Mouse (Mus musculus) right cerebral cortex, postnatal 25 days (tissue): ENCODE results near the gene Ibtk.
A peak's percentile ranks its signal among the peaks of the same experiment; 100 is the strongest.
"Not testable (repeated sequence)": the region's sequence is repeated elsewhere in the genome, so short reads cannot be mapped to it uniquely, and the experiment has no call there.

Experiments
- DNase-seq: peaks from one replicate; pipeline ENCODE4 v3.0.0; 2022

The Ibtk gene

DNA sequence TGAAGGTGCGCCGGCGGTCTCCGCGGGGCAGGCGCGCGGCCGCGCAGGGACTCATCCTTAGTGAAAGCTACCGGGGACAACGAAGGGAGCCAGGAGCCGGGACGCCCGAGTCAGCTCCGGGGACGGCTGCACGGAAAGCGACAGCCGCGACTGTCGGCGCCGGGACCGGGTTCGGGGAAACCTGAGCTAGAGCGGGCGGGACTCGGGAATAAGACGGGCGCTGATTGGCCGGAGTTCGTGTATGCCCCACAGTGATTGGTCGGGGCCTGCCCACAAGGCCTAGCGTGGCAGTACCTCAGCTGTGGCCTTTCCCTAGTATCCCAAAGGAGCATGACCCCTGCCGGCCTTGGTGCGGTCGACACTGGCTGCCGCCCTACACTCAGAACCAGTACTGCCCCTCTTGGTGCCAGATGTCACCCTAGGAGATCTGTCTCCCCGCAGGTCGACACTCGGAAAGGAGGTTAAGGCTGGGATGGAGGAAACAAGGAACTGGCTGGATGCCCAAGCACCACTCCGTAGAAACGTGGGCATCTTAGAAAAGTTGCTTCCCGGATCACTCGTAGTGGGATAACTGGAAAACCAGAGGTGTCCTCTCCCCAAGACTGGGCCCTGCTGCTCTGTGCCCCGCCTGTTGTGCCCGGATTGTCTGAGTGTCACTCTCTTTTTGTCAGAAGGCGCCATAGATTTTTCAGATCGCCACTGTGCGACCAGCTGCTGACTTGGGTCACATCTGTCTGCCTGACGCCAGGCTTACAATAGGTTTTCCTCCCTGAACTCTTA is at the start of gene Ibtk:
TSS of gene Ibtk (minus strand) at position 193 of the 780 bp plus-strand sequence.
- peak; percentile 98 for DNase-seq

DNA sequence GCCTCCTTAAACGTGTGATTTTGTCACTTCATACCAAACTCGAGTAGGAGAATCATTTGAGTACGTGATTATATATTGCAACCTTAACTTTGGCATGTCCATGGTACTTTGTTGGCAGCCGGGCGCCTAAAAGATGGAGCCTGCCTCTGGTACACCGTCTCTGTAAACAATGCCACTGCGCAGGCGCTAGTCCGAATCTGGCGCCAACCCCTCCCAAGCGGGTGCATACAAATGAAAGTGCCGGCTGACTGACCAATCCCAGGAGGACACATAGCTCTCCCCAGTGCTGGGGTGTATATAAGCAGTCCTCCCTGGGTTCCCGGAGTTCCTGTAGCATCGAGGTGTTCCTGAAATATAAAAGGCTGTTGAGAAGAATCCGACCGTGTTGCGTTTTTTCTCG is 42.4 kb upstream of the Ibtk start:
- DNase-seq, result not testable (repeated sequence)

DNA sequence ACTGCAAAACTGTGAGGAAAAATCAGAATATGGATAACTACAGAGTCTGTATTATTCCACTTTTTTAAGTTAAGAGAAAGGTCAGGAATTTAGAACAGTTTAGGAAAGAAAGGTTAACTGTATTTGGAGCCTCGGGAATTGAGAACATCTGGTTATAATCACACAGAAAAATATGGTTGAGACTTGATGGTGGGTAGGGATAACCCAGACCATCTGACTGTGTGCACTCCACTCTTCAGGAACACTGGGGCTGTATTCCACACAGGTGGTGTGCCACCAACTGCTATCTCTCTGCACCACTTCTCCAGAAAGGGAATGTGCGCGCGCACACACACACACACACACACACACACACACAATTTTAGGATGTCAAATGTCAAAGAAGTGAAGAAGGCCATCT is 31.1 kb upstream of the Ibtk start:
- no peak for DNase-seq

DNA sequence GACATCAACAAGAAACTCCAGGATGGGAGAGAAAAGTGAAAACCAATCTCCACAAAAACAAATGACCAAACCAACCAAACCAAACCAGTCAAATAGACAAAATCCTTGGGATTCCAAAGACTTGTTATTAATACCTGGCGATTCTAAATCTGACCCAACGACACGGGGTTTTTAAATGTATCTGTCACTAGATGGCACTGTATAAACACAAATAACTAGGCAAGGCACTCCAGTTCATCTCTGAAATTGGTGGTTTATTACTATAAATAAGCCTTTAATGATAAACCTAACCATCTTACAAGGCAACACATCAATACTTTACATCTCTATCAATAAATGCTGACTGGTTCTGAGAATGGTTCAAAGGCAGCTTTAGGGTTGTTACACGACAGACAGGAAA is 30.3 kb upstream of the Ibtk start:
- no peak for DNase-seq

DNA sequence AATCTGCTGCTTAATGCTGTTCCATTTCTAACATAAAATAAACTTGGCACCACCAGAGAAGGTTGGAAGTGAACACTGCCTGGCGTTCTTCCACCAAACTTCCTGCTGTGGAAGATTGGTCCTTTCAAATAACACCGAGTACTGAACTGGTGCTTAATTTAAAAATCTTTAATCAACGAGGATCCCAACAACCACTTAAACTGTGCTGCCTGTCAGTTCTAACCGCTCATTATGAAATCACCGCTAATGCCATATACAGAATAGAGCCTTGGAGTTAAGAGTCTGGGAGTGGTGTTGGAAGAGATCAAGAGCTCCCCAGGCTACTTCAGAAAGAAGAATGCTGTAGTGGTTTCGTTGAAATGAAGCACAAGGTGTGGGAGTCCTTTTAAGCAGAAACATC is 28.4 kb upstream of the Ibtk start:
- peak; percentile 7 for DNase-seq

DNA sequence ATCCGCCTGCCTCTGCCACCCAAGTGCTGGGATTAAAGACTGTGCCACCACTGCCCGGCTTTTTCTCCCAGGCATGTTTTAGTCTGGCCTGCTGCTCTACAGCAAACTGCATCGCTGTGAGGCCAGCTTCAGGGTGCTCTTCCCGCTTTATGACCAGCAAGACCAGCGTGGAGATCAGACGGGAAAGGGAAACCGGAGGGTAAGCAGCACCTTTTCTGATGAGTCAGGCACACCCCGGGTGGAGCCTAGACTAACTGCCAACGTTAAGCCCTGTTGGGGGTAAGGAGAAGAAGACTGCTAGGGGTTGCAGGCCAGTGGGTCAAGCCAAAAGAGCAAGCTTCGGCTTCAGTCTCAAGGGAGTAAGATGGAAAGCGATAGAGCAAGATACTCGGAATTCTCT is 23.1 kb upstream of the Ibtk start:
- DNase-seq, result no peak

DNA sequence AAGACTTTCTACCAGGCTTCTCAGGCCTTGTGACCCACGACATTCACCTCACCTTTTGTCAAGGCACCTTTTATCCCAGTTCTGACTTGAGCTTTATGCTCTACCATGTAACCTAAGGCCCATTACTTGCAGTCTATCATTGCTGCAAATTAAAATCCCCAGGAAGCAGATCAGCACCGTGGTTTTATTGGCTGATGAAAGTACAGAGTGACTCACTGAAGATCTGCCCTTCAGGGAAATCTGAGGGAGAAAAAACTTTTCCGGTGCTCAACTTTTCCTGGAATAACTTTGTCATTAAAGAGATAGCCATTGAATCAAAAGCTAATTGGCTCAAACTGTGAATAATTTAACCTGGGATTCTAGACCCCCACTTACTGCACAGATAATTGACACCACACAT is 22.3 kb upstream of the Ibtk start:
- DNase-seq, result no peak

DNA sequence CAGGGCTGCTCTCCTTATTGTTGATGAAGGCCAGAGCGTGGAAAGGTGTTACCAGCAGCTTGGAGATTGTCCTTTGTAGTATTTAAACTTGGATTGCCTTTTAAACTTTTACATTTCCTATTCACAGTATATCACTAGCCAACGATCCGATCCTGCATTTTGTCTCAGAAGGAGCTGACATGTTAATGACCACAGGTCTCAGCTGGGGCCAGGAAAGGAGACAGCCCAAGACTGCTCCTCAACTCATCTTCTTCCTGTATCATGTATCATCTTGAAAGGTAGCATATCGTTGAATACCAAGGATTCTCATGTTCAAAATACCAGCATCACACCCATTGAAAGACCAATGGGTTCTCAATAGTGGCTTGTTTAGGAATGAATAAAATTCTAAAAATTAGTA is 21.2 kb upstream of the Ibtk start:
- no peak for DNase-seq

DNA sequence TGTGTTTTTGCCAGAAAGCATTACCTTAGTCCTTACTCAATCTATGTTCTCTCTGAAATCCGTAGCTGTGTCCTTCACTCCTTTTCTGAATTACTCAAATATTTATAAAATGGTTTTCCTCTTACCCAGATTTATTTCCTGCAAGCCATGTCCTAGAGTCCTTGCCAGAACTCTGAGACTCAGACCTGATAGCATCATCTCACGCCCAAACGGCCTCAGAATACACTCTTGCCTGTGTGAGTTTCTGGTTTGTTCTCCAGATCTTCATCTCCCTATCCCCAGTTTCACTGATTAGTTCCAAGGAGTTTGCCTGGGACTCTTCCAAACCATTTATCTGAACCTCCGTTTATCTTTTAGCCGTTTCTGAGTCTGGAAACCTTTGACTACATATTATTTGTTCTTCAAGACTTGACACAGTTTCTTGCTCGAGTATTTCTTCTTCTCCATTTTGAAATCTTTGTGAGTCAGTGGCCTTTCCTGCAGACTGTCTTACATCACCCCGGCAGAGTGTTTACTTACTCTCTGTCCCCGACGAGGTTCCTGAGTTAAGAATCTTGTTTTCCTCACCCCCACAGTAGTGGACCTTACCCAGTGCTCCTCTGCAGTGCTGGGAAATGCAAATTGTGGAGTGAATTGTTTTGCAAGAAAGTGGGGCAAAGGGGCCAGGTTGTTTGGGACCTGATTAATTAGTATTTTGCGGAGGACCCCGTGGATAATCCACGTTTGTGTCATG is 20.1 kb upstream of the Ibtk start:
- no peak for DNase-seq

DNA sequence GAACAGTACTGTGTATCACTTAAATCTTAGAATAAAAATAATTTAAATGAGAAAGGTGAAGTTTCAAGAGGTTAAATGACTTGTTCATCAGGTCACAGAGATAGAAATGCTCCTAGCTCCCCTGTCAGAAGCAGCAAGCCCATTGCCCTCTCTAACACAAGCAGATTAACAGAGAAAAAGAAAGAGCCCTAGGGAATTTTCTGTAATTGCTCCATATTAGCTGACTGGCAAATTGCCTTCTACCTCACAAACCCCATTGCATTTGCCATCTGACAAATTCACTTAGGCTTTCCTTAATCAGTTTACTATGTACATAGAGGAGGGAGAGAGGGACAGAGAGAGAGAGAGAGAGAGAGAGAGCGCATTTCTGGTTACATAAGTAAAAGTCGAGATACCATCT is 18.1 kb upstream of the Ibtk start:
- no peak for DNase-seq

DNA sequence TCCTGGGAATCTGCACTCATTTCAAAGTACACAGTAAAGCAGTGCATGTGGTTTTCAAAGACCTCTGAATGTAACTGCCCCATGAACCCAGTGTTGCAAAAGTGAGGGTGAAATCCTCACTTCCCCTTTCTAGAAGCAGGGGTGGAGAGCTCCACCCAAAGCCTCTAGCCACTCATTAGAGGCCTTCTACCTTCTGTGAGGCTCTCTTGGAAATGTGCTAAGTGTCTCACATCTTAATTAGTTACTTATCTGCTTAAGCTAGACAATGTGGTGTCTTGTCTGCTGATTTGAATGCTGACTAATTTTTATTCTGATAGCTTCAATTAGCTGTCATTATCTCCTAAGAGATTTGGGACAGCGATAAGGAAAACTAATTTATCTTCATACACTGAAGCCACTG is 13.3 kb upstream of the Ibtk start:
- no peak for DNase-seq

DNA sequence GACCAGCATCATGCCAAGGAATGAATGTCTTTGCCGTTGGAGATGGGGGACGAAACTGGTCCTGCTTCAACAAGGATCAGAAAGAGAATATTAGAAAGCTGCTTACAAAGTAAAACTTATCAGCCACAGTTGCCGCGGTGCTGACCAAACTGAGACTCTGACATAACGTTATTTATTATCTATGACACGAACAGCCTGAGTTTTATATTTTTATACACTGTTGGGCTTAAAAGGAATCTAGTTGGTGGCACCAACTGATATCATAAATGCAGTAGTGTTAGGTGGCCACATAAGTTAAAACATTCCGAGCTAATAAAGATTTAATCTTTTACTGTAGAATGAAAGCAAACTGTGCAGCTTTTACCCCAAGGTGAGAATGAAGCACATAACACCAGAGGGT is 1.7 kb upstream of the Ibtk start:
- DNase-seq, result no peak

DNA sequence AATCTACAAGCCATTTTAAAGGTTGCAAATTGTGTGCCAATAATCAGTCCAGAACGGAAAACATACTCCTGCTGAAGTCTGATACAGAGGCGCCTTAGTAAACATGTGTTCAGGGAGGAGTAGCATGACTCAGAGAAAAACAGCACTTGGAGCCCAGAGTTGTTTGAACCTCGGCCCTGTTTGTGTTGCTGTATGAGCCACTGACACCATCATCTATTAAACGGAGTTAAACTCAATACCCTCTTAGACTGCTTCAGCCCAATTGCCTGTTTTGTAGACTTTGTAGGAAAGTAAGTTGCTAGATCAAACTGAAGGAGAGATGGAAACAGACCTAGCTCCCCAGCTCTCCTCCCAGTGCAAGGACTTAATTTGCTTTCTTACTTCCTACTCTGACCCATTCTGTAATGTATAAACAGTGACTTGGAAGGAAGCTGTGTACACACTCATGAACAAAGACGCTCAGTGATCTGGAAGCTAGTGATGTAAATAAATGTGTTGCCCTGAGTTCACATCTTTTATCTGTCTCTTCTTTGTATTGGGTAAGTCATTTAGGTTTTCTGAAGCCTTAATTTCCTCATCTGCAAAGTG is 882 bp upstream of the Ibtk start:
- no peak for DNase-seq

DNA sequence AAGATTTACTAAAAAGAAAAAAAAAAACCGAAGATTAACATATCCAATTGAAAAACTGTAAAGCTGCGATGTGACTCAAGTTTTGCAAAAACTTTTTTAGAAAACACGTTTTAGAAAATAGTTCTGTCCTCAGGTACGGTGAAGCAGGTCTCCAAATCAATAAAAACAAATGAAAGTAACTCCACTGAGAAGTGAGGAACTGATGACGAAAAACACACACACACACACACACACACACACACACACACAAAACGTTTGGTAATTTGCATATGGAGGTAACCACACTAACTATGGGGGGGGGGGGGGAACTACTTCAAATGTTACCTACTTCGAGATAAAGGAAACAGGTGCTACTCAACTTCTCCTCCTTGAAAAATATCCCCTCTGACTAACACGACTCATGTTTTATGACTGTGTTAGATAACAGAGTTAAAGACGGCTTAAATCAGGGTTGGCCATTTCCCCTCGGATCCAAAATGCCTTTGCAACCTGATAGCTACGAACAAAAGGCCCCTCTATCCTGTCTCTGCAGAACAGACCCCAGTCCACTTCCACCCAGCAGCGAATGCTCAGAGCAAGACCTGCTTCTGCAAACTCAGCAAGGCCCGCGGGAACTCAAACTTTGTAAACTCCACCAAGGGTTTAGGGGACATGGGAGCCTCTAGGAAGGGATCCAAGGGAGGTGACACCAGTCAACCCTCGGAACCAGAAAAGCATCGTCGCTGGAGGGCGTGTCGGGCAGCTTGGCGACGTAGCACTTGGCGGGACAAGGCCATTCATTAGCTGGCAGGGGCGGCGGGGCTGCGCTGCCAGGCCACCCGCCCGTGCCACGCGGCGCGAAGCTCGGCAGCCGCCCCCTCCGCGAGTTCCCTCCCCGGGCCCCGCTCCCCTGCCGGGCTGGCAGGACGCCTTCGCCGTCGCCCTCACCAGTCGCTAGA is 661 bp downstream of the Ibtk start:
- DNase-seq, result no peak

DNA sequence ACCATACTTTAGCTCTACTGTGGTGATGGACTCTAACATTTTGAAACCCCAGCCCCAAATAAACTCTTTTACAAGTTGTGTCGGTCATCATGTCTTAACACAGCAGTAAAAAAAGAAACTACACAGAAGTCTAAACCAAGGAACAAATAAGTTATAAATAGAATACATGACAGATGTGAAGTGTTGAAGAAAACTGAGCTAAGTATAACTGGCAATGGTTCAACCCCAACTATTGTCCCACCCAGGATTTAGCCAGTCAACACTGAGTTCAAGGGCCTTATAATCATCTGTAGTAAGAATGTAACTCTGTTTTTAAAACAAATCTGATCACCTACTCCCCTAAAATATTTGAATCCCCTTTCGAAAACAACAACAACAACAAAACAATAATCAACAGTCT is 3.6 kb downstream of the Ibtk start:
- no peak for DNase-seq

DNA sequence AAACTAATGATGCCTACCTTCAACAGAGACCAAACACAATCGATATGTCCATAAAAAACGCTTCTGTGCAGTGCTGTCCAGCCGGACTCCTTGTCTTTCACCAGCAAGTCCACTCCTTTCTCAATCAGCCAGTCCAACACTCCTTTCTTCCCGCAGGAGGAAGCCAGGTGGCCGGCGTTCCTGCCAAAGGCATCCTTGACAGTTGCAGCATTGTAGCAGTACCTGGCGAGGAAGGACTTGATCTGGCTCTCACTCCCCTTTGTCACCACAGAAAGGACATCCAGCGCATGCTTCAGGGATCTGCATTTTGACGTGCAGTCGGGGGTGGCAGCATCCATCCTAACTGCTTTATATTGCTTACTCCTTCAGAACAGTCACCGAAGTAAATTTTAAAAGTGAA is 5.8 kb downstream of the Ibtk start:
- no peak for DNase-seq

DNA sequence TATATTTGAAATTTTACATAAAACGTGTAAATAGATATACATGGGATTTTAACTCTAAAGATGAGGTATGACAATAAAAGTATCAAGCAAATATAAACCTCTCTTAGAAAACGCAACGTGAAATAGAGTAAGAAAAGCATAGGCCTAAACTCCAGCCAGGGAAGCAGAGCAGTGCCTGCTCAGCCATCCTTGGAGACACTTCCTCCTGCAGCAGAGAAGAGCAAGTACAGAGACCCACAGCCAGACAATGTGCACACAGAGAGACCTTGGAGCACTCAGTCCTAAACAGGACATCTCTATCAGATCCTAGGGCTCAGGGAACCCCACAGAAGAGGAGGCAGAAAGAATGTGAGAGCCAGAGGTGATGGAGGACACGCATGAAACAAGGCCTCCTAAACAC is 7.0 kb downstream of the Ibtk start:
- DNase-seq, result no peak

DNA sequence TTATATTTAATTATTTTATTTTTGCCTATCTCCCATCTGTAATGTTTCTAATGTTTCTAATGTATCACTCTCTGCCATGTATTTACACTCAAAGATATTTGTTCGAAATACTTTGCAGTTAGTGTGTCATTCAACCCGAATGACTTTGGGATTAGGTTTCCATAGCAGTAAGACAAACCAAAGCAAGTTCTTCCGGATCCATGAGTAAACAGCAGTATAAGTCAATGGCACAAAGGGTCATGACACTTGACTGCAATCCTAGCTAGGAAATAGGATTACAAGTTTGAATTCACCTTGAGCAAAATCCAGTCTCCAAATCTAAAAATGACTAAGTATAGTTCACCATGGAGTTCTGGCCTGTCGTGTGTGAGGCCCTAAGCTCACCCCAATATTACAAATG is 9.9 kb downstream of the Ibtk start:
- no peak for DNase-seq

DNA sequence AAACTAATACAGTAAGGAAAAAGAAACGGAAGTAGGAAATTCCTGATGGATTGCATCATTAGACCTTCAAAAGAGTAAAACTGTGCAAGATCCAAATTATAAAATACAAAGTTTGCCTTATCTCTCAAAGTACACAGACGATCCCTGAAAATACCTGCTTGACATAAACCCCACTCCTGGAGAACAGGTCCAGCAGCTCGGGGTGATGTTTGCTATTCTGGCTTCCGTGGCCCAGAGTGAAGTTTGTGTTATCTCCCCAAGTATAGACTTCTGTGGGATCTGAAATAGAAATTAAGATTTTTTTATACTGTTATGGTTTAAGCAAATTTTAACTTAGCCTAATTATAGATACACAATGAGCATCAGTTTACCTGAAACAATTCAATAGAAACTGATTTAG is 14.3 kb downstream of the Ibtk start:
- no peak for DNase-seq

DNA sequence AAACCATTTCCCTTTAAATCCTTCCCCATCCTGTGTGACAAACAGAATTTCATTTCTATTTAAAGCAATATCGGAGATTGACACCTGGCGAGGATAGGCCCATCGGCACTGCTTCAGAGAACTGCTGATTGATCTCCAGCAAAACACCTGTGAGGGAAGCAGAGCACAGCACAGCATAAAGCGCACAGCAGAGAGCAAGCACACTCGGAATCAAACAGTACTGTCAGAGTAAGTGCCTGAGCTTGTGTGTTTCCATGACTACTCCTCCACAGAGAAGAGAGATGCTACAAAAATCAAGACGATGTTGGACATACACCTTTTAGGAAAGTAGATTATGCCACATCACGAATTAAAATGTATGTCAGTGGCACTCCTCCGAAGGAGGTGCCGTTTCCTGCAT is 25.1 kb downstream of the Ibtk start:
- no peak for DNase-seq

DNA sequence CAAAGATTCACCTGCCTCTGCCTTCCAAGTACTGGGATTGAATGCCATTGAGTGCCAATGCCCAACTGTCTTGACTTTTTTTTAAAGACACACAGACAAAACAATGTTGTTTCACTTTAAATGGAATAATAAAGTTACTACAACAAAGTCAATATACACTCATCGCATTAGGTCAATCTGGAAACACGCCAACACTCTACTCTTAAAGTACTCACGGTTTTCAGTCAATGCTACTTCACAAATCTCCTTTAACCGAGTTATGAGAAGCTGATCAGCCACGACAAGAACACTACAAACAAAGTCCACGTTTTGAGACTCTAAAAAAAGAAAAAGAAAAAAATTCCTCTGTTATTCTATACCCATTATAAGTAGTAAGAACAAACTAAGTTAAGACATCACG is 31.8 kb downstream of the Ibtk start:
- no peak for DNase-seq

DNA sequence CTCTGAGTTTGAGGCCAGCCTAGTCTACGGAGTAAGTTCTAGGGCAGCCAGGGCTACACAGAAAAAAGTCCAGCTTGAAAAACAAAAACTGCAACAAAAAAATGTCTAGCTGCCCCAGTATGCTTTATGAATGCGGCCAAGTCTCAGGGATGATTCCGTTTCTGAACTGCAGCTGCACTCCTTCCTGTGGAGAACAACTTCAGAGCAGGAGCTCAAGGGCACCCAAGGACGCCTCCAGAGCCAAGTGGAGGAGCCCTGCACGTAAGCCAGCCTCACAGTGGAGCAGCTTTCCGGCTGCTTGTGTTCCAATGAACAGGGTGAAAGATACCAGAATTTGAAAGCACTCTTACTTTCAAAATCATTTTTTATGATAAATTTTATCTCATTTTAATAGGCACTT is 41.8 kb downstream of the Ibtk start:
- DNase-seq, result no peak

DNA sequence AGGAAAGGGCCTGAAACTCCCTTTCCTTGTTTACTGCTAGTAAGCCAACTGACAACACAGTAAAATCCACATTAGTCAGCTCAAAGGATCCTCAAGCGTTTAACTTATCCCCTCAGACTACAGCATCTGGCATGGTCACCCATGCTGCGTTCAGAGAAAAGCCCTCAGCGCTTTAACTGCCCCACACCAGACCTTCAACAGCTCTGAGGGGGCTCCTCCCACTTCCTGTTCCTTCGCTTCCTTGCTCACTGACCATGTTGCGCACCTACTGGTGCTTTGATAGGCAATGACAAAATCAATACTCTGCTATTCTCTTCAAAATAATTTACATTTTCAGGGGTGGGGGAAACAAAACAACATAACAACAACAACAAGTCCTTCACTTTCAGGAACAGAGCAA is 47.2 kb downstream of the Ibtk start:
- DNase-seq, result no peak
